Mouse (Mus musculus) CH12.LX (cell line): Measurements from ENCODE around the gene Brsk1. TPM values are rescaled to one million over a fixed set of nuclear protein-coding genes. Genes with fewer than 3 reads are reported as not detected.

Experiments
- DNase-seq: peaks from one replicate; pipeline ENCODE4 v3.0.0-alpha.2; 2013; ENCODE audit errors: extremely low read depth
- H3K27ac ChIP-seq: 2 replicates; pipeline ENCODE4 v1.5.1; 2012; ENCODE audit warnings: low read depth, mild to moderate bottlenecking, control low read depth, moderate library complexity; ENCODE audit not compliant: insufficient read depth
- H3K27me3 ChIP-seq: replicated peaks from 2 replicates; pipeline ENCODE3; 2012; ENCODE audit warnings: inconsistent platforms
- H3K36me3 ChIP-seq, 2 experiments: replicated peaks in 1 of 2; 2 replicates each; pipeline versions ENCODE3 to v1.6.1; 2012; ENCODE audit warnings: inconsistent platforms in 1 of 2, low read length in 1 of 2, mild to moderate bottlenecking in 1 of 2, mixed read lengths in 1 of 2, moderate library complexity in 1 of 2; ENCODE audit not compliant: control insufficient read depth in 1 of 2, insufficient read depth in 1 of 2
- H3K4me1 ChIP-seq, 2 experiments: 2 replicates each; pipeline ENCODE4 v1.6.1; 2012; ENCODE audit warnings: inconsistent platforms in 1 of 2, moderate library complexity in 1 of 2; ENCODE audit not compliant: insufficient read depth in 2 of 2, control insufficient read depth in 1 of 2
- H3K4me2 ChIP-seq: 2 replicates; pipeline ENCODE4 v1.6.1; 2012; ENCODE audit warnings: low read depth, mild to moderate bottlenecking, control low read depth; ENCODE audit not compliant: poor library complexity, insufficient read depth, severe bottlenecking
- H3K4me3 ChIP-seq, 3 experiments: fragments of 150-350 bp in 1 of 3; sonication (generic) in 1 of 3; replicated peaks in 1 of 3; 2 replicates each; pipeline versions ENCODE3 to v1.5.1; 2011 to 2012; ENCODE audit warnings: low read depth in 2 of 3, low read length in 2 of 3, mild to moderate bottlenecking in 2 of 3, moderate library complexity in 2 of 3, control low read depth in 1 of 3, improper control_type of control experiment in 1 of 3, inconsistent platforms in 1 of 3, mixed read lengths in 1 of 3; ENCODE audit not compliant: poor library complexity in 1 of 3
- H3K79me2 ChIP-seq: replicated peaks from 2 replicates; pipeline ENCODE4 v1.6.1; 2012; ENCODE audit warnings: mild to moderate bottlenecking, moderate library complexity; ENCODE audit not compliant: control insufficient read depth, poor library complexity, insufficient read depth, severe bottlenecking; ENCODE audit errors: extremely low read depth
- H3K9ac ChIP-seq: 2 replicates; pipeline ENCODE4 v1.6.1; 2012; ENCODE audit warnings: low read depth, mild to moderate bottlenecking, control low read depth, moderate library complexity; ENCODE audit not compliant: insufficient read depth
- H3K9me3 ChIP-seq: replicated peaks from 2 replicates; pipeline ENCODE3; 2012; ENCODE audit warnings: low read length, inconsistent platforms, mixed read lengths
- BHLHE40 ChIP-seq: IDR thresholded peaks from 2 replicates; pipeline ENCODE4 v1.6.1; 2011; ENCODE audit warnings: mild to moderate bottlenecking, low read depth, low read length, improper control_type of control experiment
- CHD1 ChIP-seq: IDR thresholded peaks from 2 replicates; pipeline ENCODE4 v1.6.1; 2012; ENCODE audit warnings: low read depth, low read length, improper control_type of control experiment, inconsistent platforms
- CHD2 ChIP-seq: IDR thresholded peaks from 2 replicates; pipeline ENCODE4 v1.6.1; 2011; ENCODE audit warnings: low read length, improper control_type of control experiment
- CTCF ChIP-seq, 2 experiments: IDR thresholded peaks in 1 of 2; conservative IDR thresholded peaks in 1 of 2; 2 replicates each; pipeline ENCODE4 v1.5.1; 2011 to 2012; ENCODE audit warnings: low read depth in 2 of 2, low read length in 2 of 2, improper control_type of control experiment in 1 of 2, inconsistent platforms in 1 of 2, mild to moderate bottlenecking in 1 of 2, moderate library complexity in 1 of 2
- EP300 ChIP-seq: IDR thresholded peaks from 2 replicates; pipeline ENCODE4 v1.6.1; 2011; ENCODE audit warnings: low read length, improper control_type of control experiment
- ETS1 ChIP-seq: conservative IDR thresholded peaks from 2 replicates; pipeline ENCODE4 v1.6.1; 2012; ENCODE audit warnings: low read depth, mild to moderate bottlenecking, inconsistent platforms, low read length, improper control_type of control experiment, moderate library complexity
- HCFC1 ChIP-seq: IDR thresholded peaks from 2 replicates; pipeline ENCODE4 v1.6.1; 2012; ENCODE audit warnings: low read depth, mild to moderate bottlenecking, inconsistent platforms, low read length, improper control_type of control experiment
- IRF4 ChIP-seq: IDR thresholded peaks from 2 replicates; pipeline ENCODE4 v1.6.1; 2014; ENCODE audit warnings: low read depth, mild to moderate bottlenecking, inconsistent platforms, low read length, improper control_type of control experiment
- JUN ChIP-seq: IDR thresholded peaks from 2 replicates; pipeline ENCODE4 v1.6.1; 2011; ENCODE audit warnings: low read depth, mild to moderate bottlenecking, low read length, improper control_type of control experiment, moderate library complexity; ENCODE audit not compliant: insufficient read depth
- JUND ChIP-seq: conservative IDR thresholded peaks from 2 replicates; pipeline ENCODE4 v1.6.1; 2011; ENCODE audit warnings: low read depth, low read length, improper control_type of control experiment
- KAT2A ChIP-seq: IDR thresholded peaks from 2 replicates; pipeline ENCODE4 v1.6.1; 2012; ENCODE audit warnings: low read length, improper control_type of control experiment, inconsistent platforms; ENCODE audit not compliant: insufficient replicate concordance
- MAFK ChIP-seq: IDR thresholded peaks from 2 replicates; pipeline ENCODE4 v1.6.1; 2011; ENCODE audit warnings: low read length, improper control_type of control experiment; ENCODE audit not compliant: insufficient replicate concordance
- MAZ ChIP-seq: IDR thresholded peaks from 2 replicates; pipeline ENCODE4 v1.6.1; 2012; ENCODE audit warnings: low read depth, mild to moderate bottlenecking, inconsistent platforms, low read length, improper control_type of control experiment, moderate library complexity
- MEF2A ChIP-seq: IDR thresholded peaks from 2 replicates; pipeline ENCODE4 v1.6.1; 2014; ENCODE audit warnings: low read depth, mild to moderate bottlenecking, inconsistent platforms, low read length, improper control_type of control experiment, borderline replicate concordance
- MYC ChIP-seq: IDR thresholded peaks from 2 replicates; pipeline ENCODE4 v1.6.1; 2011; ENCODE audit warnings: low read depth, mild to moderate bottlenecking, improper control_type of control experiment, low read length
- NRF1 ChIP-seq: IDR thresholded peaks from 2 replicates; pipeline ENCODE4 v1.6.1; 2014; ENCODE audit warnings: low read depth, mild to moderate bottlenecking, inconsistent platforms, low read length, improper control_type of control experiment, moderate library complexity
- PAX5 ChIP-seq: IDR thresholded peaks from 2 replicates; pipeline ENCODE4 v1.6.1; 2012; ENCODE audit warnings: low read length, inconsistent platforms, mixed read lengths
- POLR2AphosphoS2 ChIP-seq: IDR thresholded peaks from 2 replicates; pipeline ENCODE4 v1.6.1; 2011; ENCODE audit warnings: low read depth, low read length, improper control_type of control experiment
- RAD21 ChIP-seq: IDR thresholded peaks from 2 replicates; pipeline ENCODE4 v1.6.1; 2011; ENCODE audit warnings: low read depth, mild to moderate bottlenecking, low read length, improper control_type of control experiment, moderate library complexity
- RCOR1 ChIP-seq: conservative IDR thresholded peaks from 2 replicates; pipeline ENCODE4 v1.6.1; 2012; ENCODE audit warnings: low read depth, mild to moderate bottlenecking, inconsistent platforms, low read length, improper control_type of control experiment
- SMC3 ChIP-seq: IDR thresholded peaks from 2 replicates; pipeline ENCODE4 v1.6.1; 2011; ENCODE audit warnings: low read depth, low read length, improper control_type of control experiment
- TCF12 ChIP-seq: IDR thresholded peaks from 2 replicates; pipeline ENCODE4 v1.6.1; 2014; ENCODE audit warnings: low read depth, mild to moderate bottlenecking, inconsistent platforms, low read length, improper control_type of control experiment
- USF1 ChIP-seq: IDR thresholded peaks from 2 replicates; pipeline ENCODE4 v1.6.1; 2014; ENCODE audit warnings: low read depth, mild to moderate bottlenecking, inconsistent platforms, low read length, improper control_type of control experiment
- ZKSCAN1 ChIP-seq: IDR thresholded peaks from 2 replicates; pipeline ENCODE4 v1.6.1; 2012; ENCODE audit warnings: low read depth, inconsistent platforms, low read length, improper control_type of control experiment, borderline replicate concordance
- dilution Hi-C: fragments of 300-500 bp; cut with MboI; formaldehyde crosslinking; loops from 2 replicates; pipeline ENCODE4 v1.14.3; 2020; ENCODE audit warnings: low sequenced_read_pairs; ENCODE audit not compliant: extremely low pct_unique_long_range_greater_than_20kb, extremely low pct_ligation_motif_present
- in situ Hi-C: fragments of 300-500 bp; cut with MboI; formaldehyde crosslinking; loops from 3 replicates; pipeline ENCODE4 v1.14.3; 2019; ENCODE audit warnings: low sequenced_read_pairs, low pct_ligation_motif_present, low pct_unique_long_range_greater_than_20kb, mixed read lengths
- polyA plus RNA-seq: library from polyadenylated mRNA; unstranded; fragments of >175 nt; gene quantifications from 2 replicates; pipeline ENCODE4 v1.2.1, GENCODE M21; 2012; ENCODE audit warnings: low read depth; ENCODE audit not compliant: insufficient read length
- total RNA-seq, 2 experiments: library from RNA; depleted of rRNA; stranded (reverse); fragments of 300-350 nt in 1 of 2; fragments of >200 nt in 1 of 2; gene quantifications; 2 replicates each; pipeline ENCODE4 v1.2.3; 2012 to 2014

Gene Brsk1
- total and polyA plus RNA-seq, 3 experiments = 0.25 TPM; not detected in 2

GRCm38 (mm10) chr7:4683307-4683706, 7.1 kb upstream of the Brsk1 start:
- peak; percentile 30 for DNase-seq
- TF ChIP-seq MAZ (no peak), HCFC1 (no peak), IRF4 (peak; percentile 52; the same call in 1 of the 2 replicates), JUND (no peak), ETS1 (0 out of 2 replicates have a peak, but pooled peaks have one; percentile 12), CHD1 (no peak), MEF2A (no peak), MAFK (no peak), POLR2AphosphoS2 (no peak), USF1 (no peak), SMC3 (no peak), CTCF (conservative IDR thresholded peaks at IDR 0.05 in 1 of 2, IDR thresholded peaks at IDR 0.05 in 1 of 2; ENCODE audit: low read depth in 2 of 2, low read length in 2 of 2) (no peak), NRF1 (no peak), EP300 (no peak), PAX5 (no peak), ZKSCAN1 (no peak), TCF12 (no peak), BHLHE40 (no peak)
- dilution Hi-C loops = no loop called here
- Histone ChIP-seq H3K4me2 (no peak overlapping the region), H3K4me1 (peaks cover 0 to 18% of the 10 kb centered on the region in 2 experiments; a peak in 2 of 4 replicates), H3K27ac (no peak overlapping the region), H3K9ac (no peak overlapping the region; the same call in 1 of the 2 replicates), H3K9me3 (no peaks in the 10 kb centered on the region), H3K36me3 (peaks cover 26 to 33% of the 10 kb centered on the region in 2 experiments), H3K27me3 (no peaks in the 10 kb centered on the region), H3K79me2 (peaks cover 3% of the 10 kb centered on the region; the same call in 1 of the 2 replicates), H3K4me3 (no peak overlapping the region)
- in situ Hi-C loops = no loop called here

- Histone ChIP-seq H3K4me1 (peaks cover 0 to 18% of the 10 kb centered on the region in 2 experiments; a peak in 2 of 4 replicates), H3K36me3 (peaks cover 23 to 27% of the 10 kb centered on the region in 2 experiments), H3K79me2 (peaks cover 3% of the 10 kb centered on the region; the same call in 1 of the 2 replicates), H3K9ac (peak overlapping the region; percentile 44), H3K4me3 (peak overlapping the region; percentile 80 to 97 (median 91)), H3K27me3 (no peaks in the 10 kb centered on the region), H3K27ac (no peak overlapping the region), H3K4me2 (peak overlapping the region; percentile 78)
- in situ Hi-C loops = no loop called here
- TF ChIP-seq RCOR1 (no peak), ETS1 (no peak), IRF4 (no peak), JUN (no peak), CHD2 (no peak; the same call in 1 of the 2 replicates), USF1 (no peak), MAZ (no peak), SMC3 (no peak), RAD21 (no peak), MYC (no peak; the same call in 1 of the 2 replicates), KAT2A (no peak), CHD1 (no peak), POLR2AphosphoS2 (no peak), HCFC1 (no peak)
- TF ChIP-seq, all 38 proteins: peak for 0
- no peaks in the 10 kb centered on the region for H3K9me3 ChIP-seq
- dilution Hi-C loops = no loop called here
- no peak for DNase-seq
These were observed 6.2 kb upstream of the Brsk1 start for GRCm38 (mm10) chr7:4684203-4684602.
